Mouse (Mus musculus) thymus, adult 2 months (tissue): ENCODE measurements around the gene Fgf10. TPM values are rescaled to one million over a fixed set of nuclear protein-coding genes. Genes with fewer than 3 reads are reported as not detected.

Source experiments
- DNase-seq: peaks from one replicate; pipeline ENCODE4 v3.0.0; 2021
- H3K27ac ChIP-seq: fragments of 200-500 bp; 2 replicates; pipeline ENCODE4 v1.5.1; 2012; ENCODE audit warnings: low read length, control low read depth; ENCODE audit not compliant: control insufficient read depth, insufficient read depth
- H3K27me3 ChIP-seq: fragments of 200-500 bp; 2 replicates; pipeline ENCODE4 v1.6.1; 2012; ENCODE audit warnings: mild to moderate bottlenecking, low read length, moderate library complexity, mixed read lengths; ENCODE audit not compliant: control insufficient read depth, insufficient read depth
- H3K36me3 ChIP-seq: fragments of 200-500 bp; 2 replicates; pipeline ENCODE4 v1.6.1; 2012; ENCODE audit warnings: mild to moderate bottlenecking, low read length, moderate library complexity; ENCODE audit not compliant: control insufficient read depth, insufficient read depth
- H3K4me1 ChIP-seq: fragments of 200-500 bp; replicated peaks from 2 replicates; pipeline ENCODE4 v1.6.1; 2012; ENCODE audit warnings: low read length; ENCODE audit not compliant: control insufficient read depth, insufficient read depth
- H3K4me3 ChIP-seq: fragments of 200-500 bp; 2 replicates; pipeline ENCODE4 v1.5.1; 2012; ENCODE audit warnings: mild to moderate bottlenecking, low read length, control low read depth, moderate library complexity; ENCODE audit not compliant: control insufficient read depth, insufficient read depth
- CTCF ChIP-seq: fragments of 200-500 bp; IDR thresholded peaks from 2 replicates; pipeline ENCODE4 v1.5.1; 2012; ENCODE audit warnings: mild to moderate bottlenecking, control low read depth, low read length, moderate library complexity, borderline replicate concordance; ENCODE audit not compliant: control insufficient read depth, poor library complexity, insufficient read depth; ENCODE audit errors: extremely low read depth
- POLR2A ChIP-seq: fragments of 200-500 bp; IDR thresholded peaks from 2 replicates; pipeline ENCODE4 v1.6.1; 2012; ENCODE audit warnings: mild to moderate bottlenecking, low read length, control low read depth, moderate library complexity; ENCODE audit not compliant: control insufficient read depth, poor library complexity, insufficient read depth; ENCODE audit errors: extremely low read depth
- WGBS: fragments of 180-500 bp; shearing (Covaris S2); methylation state at CpG from one replicate; pipeline ENCODE4 v1.1.7; 2018; 5-methylcytosine and 5-hydroxymethylcytosine counted together
- polyA plus RNA-seq: library from polyadenylated mRNA; depleted of rRNA; stranded (reverse); fragments of >200 nt; gene quantifications from 2 replicates; pipeline ENCODE4 v1.2.3, GENCODE M21; 2012

The Fgf10 gene
- polyA plus RNA-seq, 1 experiment = 0.59 TPM

- WGBS = 95% methylated on average over 1 of the region's 1 CpGs
- Histone ChIP-seq H3K36me3 (no peaks in the 10 kb centered on the region), H3K27me3 (no peaks in the 10 kb centered on the region), H3K4me1 (no peaks in the 10 kb centered on the region), H3K4me3 (no peak overlapping the region), H3K27ac (no peak overlapping the region)
- no peak for TF ChIP-seq CTCF
- TF ChIP-seq POLR2A = no peak
- no peak for DNase-seq
Measured at GRCm38 (mm10) chr13:118716726-118717125, 47.1 kb downstream of the Fgf10 start.

GRCm38 (mm10) chr13:118718396-118718795 is 48.8 kb downstream of the Fgf10 start:
- Histone ChIP-seq H3K27me3 (no peaks in the 10 kb centered on the region), H3K4me1 (no peaks in the 10 kb centered on the region), H3K4me3 (no peak overlapping the region), H3K36me3 (no peaks in the 10 kb centered on the region), H3K27ac (no peak overlapping the region)
- no peak for TF ChIP-seq CTCF
- TF ChIP-seq POLR2A = no peak
- DNase-seq = no peak
- 65% methylated on average over 3 of the region's 3 CpGs for WGBS

- H3K4me1 ChIP-seq = no peaks in the 10 kb centered on the region
- no peak overlapping the region for H3K4me3 ChIP-seq
- DNase-seq = no peak
- no peaks in the 10 kb centered on the region for H3K27me3 ChIP-seq
- H3K36me3 ChIP-seq = no peaks in the 10 kb centered on the region
- no peak for TF ChIP-seq POLR2A
- TF ChIP-seq CTCF = no peak
- WGBS = 60% methylated on average over 1 of the region's 1 CpGs
- H3K27ac ChIP-seq = no peak overlapping the region
Measured at GRCm38 (mm10) chr13:118721668-118722067, 52.1 kb downstream of the Fgf10 start.

- no peak for DNase-seq
- Histone ChIP-seq H3K36me3 (no peaks in the 10 kb centered on the region), H3K4me1 (no peaks in the 10 kb centered on the region), H3K4me3 (no peak overlapping the region), H3K27me3 (no peaks in the 10 kb centered on the region), H3K27ac (no peak overlapping the region)
- TF ChIP-seq CTCF (no peak), POLR2A (no peak)
- 55% methylated on average over 12 of the region's 12 CpGs for WGBS
Measured at GRCm38 (mm10) chr13:118731850-118732552, 62.4 kb downstream of the Fgf10 start.

- DNase-seq = no peak
- Histone ChIP-seq H3K4me1 (no peaks in the 10 kb centered on the region), H3K4me3 (no peak overlapping the region), H3K27ac (no peak overlapping the region), H3K36me3 (no peaks in the 10 kb centered on the region), H3K27me3 (no peaks in the 10 kb centered on the region)
- TF ChIP-seq CTCF (no peak), POLR2A (no peak)
- WGBS = 95% methylated on average over 2 of the region's 2 CpGs
Measured at GRCm38 (mm10) chr13:118739854-118740411, 70.3 kb downstream of the Fgf10 start.

GRCm38 (mm10) chr13:118742788-118743187 is 73.2 kb downstream of the Fgf10 start:
- TF ChIP-seq CTCF (no peak), POLR2A (no peak)
- H3K4me1 ChIP-seq = no peaks in the 10 kb centered on the region
- WGBS = 92% methylated on average over 4 of the region's 4 CpGs

More at GRCm38 (mm10) chr13:118742788-118743187, 73.2 kb downstream of the Fgf10 start:
- no peak for DNase-seq
- H3K36me3 ChIP-seq = no peaks in the 10 kb centered on the region
- H3K27ac ChIP-seq = no peak overlapping the region
- no peak overlapping the region for H3K4me3 ChIP-seq
- H3K27me3 ChIP-seq = no peaks in the 10 kb centered on the region
